Mouse (Mus musculus) cortical plate, adult 2 months (tissue): ENCODE data around the gene Tbce.
"Not testable (repeated sequence)": the region's sequence is repeated elsewhere in the genome, so short reads cannot be mapped to it uniquely, and the experiment has no call there.

Source experiments
- CTCF ChIP-seq: fragments of 200-500 bp; IDR thresholded peaks from 2 replicates; pipeline ENCODE4 v1.5.1; 2011; ENCODE audit warnings: mild to moderate bottlenecking, control low read depth, low read length; ENCODE audit not compliant: insufficient read depth; ENCODE audit errors: extremely low read depth
- POLR2A ChIP-seq: fragments of 200-500 bp; IDR thresholded peaks from 2 replicates; pipeline ENCODE4 v1.6.1; 2011; ENCODE audit warnings: mild to moderate bottlenecking, low read length, control low read depth; ENCODE audit not compliant: insufficient read depth; ENCODE audit errors: extremely low read depth

DNA sequence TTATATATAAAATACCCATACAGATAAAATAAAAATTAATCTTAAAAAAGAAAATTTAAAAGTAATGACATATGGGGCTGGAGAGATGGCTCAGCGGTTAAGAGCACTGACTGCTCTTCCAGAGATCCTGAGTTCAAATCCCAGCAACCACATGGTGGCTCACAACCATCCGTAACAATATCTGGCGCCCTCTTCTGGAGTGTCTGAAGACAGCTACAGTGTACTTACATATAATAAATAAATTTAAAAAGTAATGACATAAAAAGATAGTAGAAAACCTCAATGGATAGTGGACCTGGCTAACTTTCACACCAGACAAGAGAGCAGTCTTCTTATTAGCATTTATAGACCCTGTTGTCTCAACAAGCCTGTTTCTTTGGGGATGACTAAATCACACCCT lies 4.1 kb downstream of the Tbce start:
- not testable (repeated sequence) for TF ChIP-seq CTCF, POLR2A
